Mouse (Mus musculus) MEL (cell line): ENCODE data around the gene Rbms3. TPM values are rescaled to one million over a fixed set of nuclear protein-coding genes. Genes with fewer than 3 reads are reported as not detected.

Source experiments
- DNase-seq: peaks from one replicate; pipeline ENCODE4 v3.0.0; 2011; ENCODE audit warnings: low read depth, low spot score
- H3K27ac ChIP-seq: 2 replicates; pipeline ENCODE4 v1.5.1; 2012; ENCODE audit warnings: low read depth, mild to moderate bottlenecking, control low read depth, low read length, moderate library complexity; ENCODE audit not compliant: control insufficient read depth
- H3K27me3 ChIP-seq, 2 experiments: fragments of 150-350 bp in 1 of 2; sonication (generic) in 1 of 2; 2 replicates each; pipeline ENCODE4 v1.6.1; 2012; ENCODE audit warnings: low read length in 2 of 2, mild to moderate bottlenecking in 2 of 2, improper control_type of control experiment in 1 of 2, moderate library complexity in 1 of 2; ENCODE audit not compliant: insufficient read depth in 2 of 2, control insufficient read depth in 1 of 2
- H3K36me3 ChIP-seq, 2 experiments: 2 replicates each; pipeline ENCODE4 v1.6.1; 2012 to 2014; ENCODE audit warnings: low read length in 2 of 2, improper control_type of control experiment in 1 of 2, inconsistent platforms in 1 of 2, mild to moderate bottlenecking in 1 of 2; ENCODE audit not compliant: insufficient read depth in 2 of 2, control insufficient read depth in 1 of 2
- H3K4me1 ChIP-seq, 2 experiments: fragments of 150-350 bp in 1 of 2; sonication (generic) in 1 of 2; 2 replicates each; pipeline ENCODE4 v1.6.1; 2012; ENCODE audit warnings: low read length in 2 of 2, improper control_type of control experiment in 1 of 2, mild to moderate bottlenecking in 1 of 2; ENCODE audit not compliant: insufficient read depth in 2 of 2, control insufficient read depth in 1 of 2
- H3K4me3 ChIP-seq, 2 experiments: fragments of 150-350 bp in 1 of 2; sonication (generic) in 1 of 2; 2 replicates each; pipeline ENCODE4 v1.5.1; 2012; ENCODE audit warnings: low read depth in 2 of 2, low read length in 2 of 2, mild to moderate bottlenecking in 2 of 2, moderate library complexity in 2 of 2, control low read depth in 1 of 2, improper control_type of control experiment in 1 of 2; ENCODE audit not compliant: control insufficient read depth in 1 of 2, insufficient read depth in 1 of 2
- H3K79me2 ChIP-seq: 2 replicates; pipeline ENCODE4 v1.6.1; 2012; ENCODE audit warnings: mild to moderate bottlenecking, low read length, moderate library complexity; ENCODE audit not compliant: control insufficient read depth, poor library complexity, insufficient read depth
- H3K9ac ChIP-seq: 2 replicates; pipeline ENCODE4 v1.6.1; 2012; ENCODE audit warnings: low read depth, mild to moderate bottlenecking, control low read depth, low read length, moderate library complexity; ENCODE audit not compliant: control insufficient read depth, poor library complexity, severe bottlenecking
- H3K9me3 ChIP-seq: fragments of 150-350 bp; sonication (generic); replicated peaks from 2 replicates; pipeline ENCODE4 v1.6.1; 2012; ENCODE audit warnings: mild to moderate bottlenecking, low read length, improper control_type of control experiment, moderate library complexity; ENCODE audit not compliant: insufficient read depth
- CHD2 ChIP-seq: IDR thresholded peaks from 2 replicates; pipeline ENCODE4 v1.6.1; 2011; ENCODE audit warnings: low read length, improper control_type of control experiment
- E2F4 ChIP-seq: IDR thresholded peaks from 2 replicates; pipeline ENCODE4 v1.6.1; 2011; ENCODE audit warnings: low read depth, low read length, improper control_type of control experiment, borderline replicate concordance
- ELF1 ChIP-seq: IDR thresholded peaks from 2 replicates; pipeline ENCODE4 v1.6.1; 2014; ENCODE audit warnings: low read depth, mild to moderate bottlenecking, inconsistent platforms, low read length, improper control_type of control experiment, moderate library complexity
- EP300 ChIP-seq, 2 experiments: IDR thresholded peaks; 2 replicates each; pipeline ENCODE4 v1.6.1; 2011; ENCODE audit warnings: improper control_type of control experiment in 2 of 2, low read length in 2 of 2, low read depth in 1 of 2, mild to moderate bottlenecking in 1 of 2
- ETS1 ChIP-seq: IDR thresholded peaks from 2 replicates; pipeline ENCODE4 v1.6.1; 2012; ENCODE audit warnings: low read depth, mild to moderate bottlenecking, inconsistent platforms, low read length, improper control_type of control experiment, moderate library complexity
- HCFC1 ChIP-seq: IDR thresholded peaks from 2 replicates; pipeline ENCODE4 v1.6.1; 2012; ENCODE audit warnings: low read depth, mild to moderate bottlenecking, inconsistent platforms, low read length, improper control_type of control experiment, moderate library complexity
- MAFK ChIP-seq: IDR thresholded peaks from 2 replicates; pipeline ENCODE4 v1.6.1; 2011; ENCODE audit warnings: low read depth, mild to moderate bottlenecking, low read length, improper control_type of control experiment, borderline replicate concordance
- MAX ChIP-seq: IDR thresholded peaks from 2 replicates; pipeline ENCODE4 v1.6.1; 2011; ENCODE audit warnings: low read length, improper control_type of control experiment
- MAZ ChIP-seq: IDR thresholded peaks from 2 replicates; pipeline ENCODE4 v1.6.1; 2012; ENCODE audit warnings: low read depth, mild to moderate bottlenecking, inconsistent platforms, low read length, improper control_type of control experiment
- MXI1 ChIP-seq: IDR thresholded peaks from 2 replicates; pipeline ENCODE4 v1.6.1; 2011; ENCODE audit warnings: mild to moderate bottlenecking, low read depth, low read length, improper control_type of control experiment
- MYC ChIP-seq: IDR thresholded peaks from 2 replicates; pipeline ENCODE4 v1.6.1; 2011; ENCODE audit warnings: low read depth, mild to moderate bottlenecking, low read length, improper control_type of control experiment, moderate library complexity
- NELFE ChIP-seq: IDR thresholded peaks from 2 replicates; pipeline ENCODE4 v1.6.1; 2011; ENCODE audit warnings: low read depth, low read length, improper control_type of control experiment
- NRF1 ChIP-seq: IDR thresholded peaks from 2 replicates; pipeline ENCODE4 v1.6.1; 2014; ENCODE audit warnings: low read depth, mild to moderate bottlenecking, inconsistent platforms, low read length, improper control_type of control experiment, moderate library complexity; ENCODE audit not compliant: poor library complexity, insufficient read depth, severe bottlenecking
- POLR2A ChIP-seq, 2 experiments: IDR thresholded peaks; 2 replicates each; pipeline ENCODE4 v1.6.1; 2011 to 2012; ENCODE audit warnings: low read length in 2 of 2, mild to moderate bottlenecking in 2 of 2, control low read depth in 1 of 2, improper control_type of control experiment in 1 of 2, low read depth in 1 of 2, moderate library complexity in 1 of 2; ENCODE audit not compliant: control insufficient read depth in 1 of 2, insufficient read depth in 1 of 2, poor library complexity in 1 of 2
- POLR2AphosphoS2 ChIP-seq: IDR thresholded peaks from 2 replicates; pipeline ENCODE4 v1.6.1; 2011; ENCODE audit warnings: low read length, improper control_type of control experiment
- RCOR1 ChIP-seq: IDR thresholded peaks from 2 replicates; pipeline ENCODE4 v1.6.1; 2012; ENCODE audit warnings: low read depth, mild to moderate bottlenecking, inconsistent platforms, low read length, improper control_type of control experiment
- SMC3 ChIP-seq: IDR thresholded peaks from 2 replicates; pipeline ENCODE4 v1.6.1; 2011; ENCODE audit warnings: low read depth, low read length, improper control_type of control experiment
- TAL1 ChIP-seq: IDR thresholded peaks from 2 replicates; pipeline ENCODE4 v1.6.1; 2012; ENCODE audit warnings: mild to moderate bottlenecking, inconsistent platforms, low read length, moderate library complexity, mixed read lengths
- TCF12 ChIP-seq: IDR thresholded peaks from 2 replicates; pipeline ENCODE4 v1.6.1; 2014; ENCODE audit warnings: low read depth, mild to moderate bottlenecking, inconsistent platforms, low read length, improper control_type of control experiment, moderate library complexity
- ZMIZ1 ChIP-seq: IDR thresholded peaks from 2 replicates; pipeline ENCODE4 v1.6.1; 2012; ENCODE audit warnings: low read depth, mild to moderate bottlenecking, inconsistent platforms, low read length, improper control_type of control experiment, moderate library complexity
- polyA plus RNA-seq, 2 experiments: library from polyadenylated mRNA; stranded (reverse) in 1 of 2; unstranded in 1 of 2; fragments of >175 nt in 1 of 2; fragments of >200 nt in 1 of 2; gene quantifications; 2 replicates each; pipeline versions ENCODE4 v1.2.1 to v1.2.4; 2012; ENCODE audit warnings: low replicate concordance in 2 of 2, low read depth in 1 of 2; ENCODE audit not compliant: insufficient read length in 2 of 2, insufficient read depth in 1 of 2, missing spikeins in 1 of 2
- total RNA-seq: library from RNA; depleted of rRNA; stranded (reverse); fragments of 300-350 nt; gene quantifications from 2 replicates; pipeline ENCODE4 v1.2.3, GENCODE M21; 2012

Rbms3 gene
- total and polyA plus RNA-seq, 3 experiments: not detected

- H3K9ac ChIP-seq: no peak overlapping the region
- no peak for TF ChIP-seq E2F4
- no peak for TF ChIP-seq MXI1
- TF ChIP-seq MAX: no peak
- TF ChIP-seq TCF12: no peak
- TF ChIP-seq HCFC1: no peak
- TF ChIP-seq RCOR1: no peak
- TF ChIP-seq POLR2AphosphoS2: no peak
- TF ChIP-seq EP300 (IDR thresholded peaks at IDR 0.05; ENCODE audit: low read depth in 1 of 2, low read length in 2 of 2): no peak
- TF ChIP-seq ETS1: no peak
- TF ChIP-seq MAZ: no peak
- no peak for TF ChIP-seq POLR2A (IDR thresholded peaks at IDR 0.05; ENCODE audit: control insufficient read depth in 1 of 2, insufficient read depth in 1 of 2, low read depth in 1 of 2, low read length in 2 of 2, poor library complexity in 1 of 2)
- no peak for TF ChIP-seq MYC
- no peak for TF ChIP-seq MAFK
- TF ChIP-seq SMC3: no peak
- TF ChIP-seq CHD2: no peak
- TF ChIP-seq NELFE: no peak
- no peak for TF ChIP-seq TAL1
- TF ChIP-seq ELF1: no peak
- H3K27me3 ChIP-seq: no peaks in the 10 kb centered on the region
- no peaks in the 10 kb centered on the region for H3K9me3 ChIP-seq
- no peaks in the 10 kb centered on the region for H3K36me3 ChIP-seq
- H3K4me3 ChIP-seq: no peak overlapping the region
- H3K4me1 ChIP-seq: no peaks in the 10 kb centered on the region
- no peak for DNase-seq
- no peak overlapping the region for H3K27ac ChIP-seq
- no peaks in the 10 kb centered on the region for H3K79me2 ChIP-seq
These were observed 441.3 kb downstream of the Rbms3 start for GRCm38 (mm10) chr9:117188406-117188805.

DNA sequence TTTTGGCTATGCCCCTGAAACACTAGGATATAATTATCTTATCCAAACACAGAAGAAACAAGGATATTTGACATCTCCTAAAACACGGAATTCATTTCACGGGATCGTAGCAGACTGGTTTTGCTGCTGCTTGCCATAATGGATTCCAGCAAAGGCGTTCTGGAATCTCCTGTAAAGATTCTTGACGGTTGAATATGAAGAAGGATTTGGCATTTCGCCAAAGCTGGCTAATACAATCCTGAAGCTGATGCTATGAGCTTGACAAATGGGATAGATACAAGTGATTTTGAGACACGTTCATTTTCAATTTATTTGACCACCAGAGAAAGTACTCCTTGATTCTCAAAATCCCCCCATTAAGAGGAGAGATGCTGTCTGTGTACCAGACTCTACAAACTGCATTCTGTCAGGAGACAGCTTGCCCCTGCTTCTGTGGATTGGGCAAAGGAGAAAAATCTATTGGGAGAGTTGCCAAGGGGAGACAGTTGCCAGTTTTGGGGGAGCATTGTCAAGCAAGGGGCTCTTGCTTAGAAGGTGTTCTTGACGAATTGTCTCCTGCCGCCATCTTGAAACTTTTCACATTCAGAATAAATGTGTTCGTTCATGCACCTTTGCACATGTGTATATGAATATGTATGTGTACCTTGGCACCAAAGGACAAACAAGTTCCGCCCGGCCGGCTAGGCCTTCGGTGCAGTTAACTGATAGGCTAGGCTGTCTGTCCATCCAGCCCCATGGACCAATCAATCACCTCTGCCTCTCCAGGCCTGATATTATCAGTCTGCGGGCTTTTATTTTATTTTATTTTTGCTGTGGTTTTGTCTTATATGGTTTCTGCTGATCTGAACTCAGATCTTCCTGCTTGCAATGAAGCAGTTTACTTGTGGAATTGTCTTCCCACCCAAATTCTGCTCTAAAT lies 442.3 kb downstream of the Rbms3 start:
- Histone ChIP-seq H3K9ac (no peak overlapping the region), H3K27me3 (no peaks in the 10 kb centered on the region), H3K36me3 (no peaks in the 10 kb centered on the region), H3K4me1 (no peaks in the 10 kb centered on the region), H3K79me2 (no peaks in the 10 kb centered on the region), H3K9me3 (no peaks in the 10 kb centered on the region), H3K27ac (no peak overlapping the region)
- no peak for DNase-seq
- TF ChIP-seq ZMIZ1 (no peak), EP300 (IDR thresholded peaks at IDR 0.05; ENCODE audit: low read depth in 1 of 2, low read length in 2 of 2) (no peak), NRF1 (no peak)
- TF ChIP-seq, all 39 proteins: peak for 0
- H3K4me3 ChIP-seq: no peak overlapping the region
